Mouse (Mus musculus): ENCODE results near the gene Sstr5. TPM values are rescaled to one million over a fixed set of nuclear protein-coding genes. Genes with fewer than 3 reads are reported as not detected.

Sstr5 gene
- not detected for polyA plus RNA-seq (2012; fragmentation: generic; extraction: Trizol)
- long read RNA-seq, experiment 1: 0 reads
- long read RNA-seq, experiment 2: 0 reads

- no peak for TF ChIP-seq CEBPB (IDR thresholded peaks at IDR 0.05; ENCODE audit: low read depth)
- TF ChIP-seq MYOG (IDR thresholded peaks at IDR 0.05; ENCODE audit: control insufficient read depth, extremely low read depth, insufficient read length): no peak
- no peak for TF ChIP-seq FOSL1 (IDR thresholded peaks at IDR 0.05; ENCODE audit: insufficient read depth, low read length, poor library complexity, severe bottlenecking)
- no peak for TF ChIP-seq USF1 (IDR thresholded peaks at IDR 0.05; ENCODE audit: low read depth)
- TF ChIP-seq MYOD1 (IDR thresholded peaks at IDR 0.05; ENCODE audit: control insufficient read depth, insufficient read length, low read depth): no peak
- TF ChIP-seq MAX (IDR thresholded peaks at IDR 0.05): no peak
- no peak for TF ChIP-seq CTCF (IDR thresholded peaks at IDR 0.05; ENCODE audit: control insufficient read depth, insufficient read depth, insufficient read length)
- H3K79me2 ChIP-seq (ENCODE audit: control insufficient read depth, insufficient read depth): no peaks in the 10 kb centered on the region
- H3K79me3 ChIP-seq (ENCODE audit: low read depth): no peaks in the 10 kb centered on the region
- no peaks in the 10 kb centered on the region for H3K36me3 ChIP-seq (ENCODE audit: control insufficient read depth, insufficient read depth)
- no peak within 1 kb of the TSS for H3ac ChIP-seq (ENCODE audit: control insufficient read depth, insufficient read length, low read depth)
- no peak within 1 kb of the TSS for H3K4me3 ChIP-seq (ENCODE audit: insufficient read depth, poor library complexity, severe bottlenecking)
- peaks cover 50% of the 10 kb centered on the region for H3K27me3 ChIP-seq (ENCODE audit: control insufficient read depth, insufficient read depth, insufficient read length)
These were observed at the start of gene Sstr5 for GRCm38 (mm10) chr17:25497013-25497412. Gene Sstr5, minus strand, starts transcription at chr17:25497288.

- Histone ChIP-seq H3ac (ENCODE audit: control insufficient read depth, insufficient read length, low read depth) (no peak overlapping the region), H3K27me3 (ENCODE audit: control insufficient read depth, insufficient read depth, insufficient read length) (no peaks in the 10 kb centered on the region), H3K36me3 (ENCODE audit: control insufficient read depth, insufficient read depth) (no peaks in the 10 kb centered on the region), H3K4me3 (ENCODE audit: insufficient read depth, poor library complexity, severe bottlenecking) (no peak overlapping the region), H3K79me2 (ENCODE audit: control insufficient read depth, insufficient read depth) (no peaks in the 10 kb centered on the region), H3K79me3 (ENCODE audit: low read depth) (no peaks in the 10 kb centered on the region)
- no peak for TF ChIP-seq FOSL1 (IDR thresholded peaks at IDR 0.05; ENCODE audit: insufficient read depth, low read length, poor library complexity, severe bottlenecking)
- TF ChIP-seq MAX (IDR thresholded peaks at IDR 0.05): no peak
These were observed 44.7 kb upstream of the Sstr5 start for GRCm38 (mm10) chr17:25541768-25542167.

GRCm38 (mm10) chr17:25540731-25541130 is 43.6 kb upstream of the Sstr5 start:
- no peak for TF ChIP-seq MYOD1 (IDR thresholded peaks at IDR 0.05; ENCODE audit: control insufficient read depth, insufficient read length, low read depth)
- TF ChIP-seq MYOG (IDR thresholded peaks at IDR 0.05; ENCODE audit: control insufficient read depth, extremely low read depth, insufficient read length): no peak
- no peak for TF ChIP-seq USF1 (IDR thresholded peaks at IDR 0.05; ENCODE audit: low read depth)
- TF ChIP-seq CEBPB (IDR thresholded peaks at IDR 0.05; ENCODE audit: low read depth): no peak
- TF ChIP-seq FOSL1 (IDR thresholded peaks at IDR 0.05; ENCODE audit: insufficient read depth, low read length, poor library complexity, severe bottlenecking): no peak
- no peak for TF ChIP-seq MAX (IDR thresholded peaks at IDR 0.05)
- no peak overlapping the region for H3K4me3 ChIP-seq (ENCODE audit: insufficient read depth, poor library complexity, severe bottlenecking)
- H3K27me3 ChIP-seq (ENCODE audit: control insufficient read depth, insufficient read depth, insufficient read length): no peaks in the 10 kb centered on the region
- H3ac ChIP-seq (ENCODE audit: control insufficient read depth, insufficient read length, low read depth): no peak overlapping the region
- no peaks in the 10 kb centered on the region for H3K79me2 ChIP-seq (ENCODE audit: control insufficient read depth, insufficient read depth)
- H3K79me3 ChIP-seq (ENCODE audit: low read depth): no peaks in the 10 kb centered on the region
- no peaks in the 10 kb centered on the region for H3K36me3 ChIP-seq (ENCODE audit: control insufficient read depth, insufficient read depth)

GRCm38 (mm10) chr17:25538945-25539875 is 42.1 kb upstream of the Sstr5 start:
- Histone ChIP-seq H3K36me3 (ENCODE audit: control insufficient read depth, insufficient read depth) (no peaks in the 10 kb centered on the region), H3K27me3 (ENCODE audit: control insufficient read depth, insufficient read depth, insufficient read length) (no peaks in the 10 kb centered on the region), H3K4me3 (ENCODE audit: insufficient read depth, poor library complexity, severe bottlenecking) (no peak overlapping the region), H3ac (ENCODE audit: control insufficient read depth, insufficient read length, low read depth) (peak overlapping the region; percentile 58), H3K79me3 (ENCODE audit: low read depth) (no peaks in the 10 kb centered on the region), H3K79me2 (ENCODE audit: control insufficient read depth, insufficient read depth) (no peaks in the 10 kb centered on the region)
- peak; percentile 66 for TF ChIP-seq MYOD1 (IDR thresholded peaks at IDR 0.05; ENCODE audit: control insufficient read depth, insufficient read length, low read depth)
- TF ChIP-seq CTCF (IDR thresholded peaks at IDR 0.05; ENCODE audit: control insufficient read depth, insufficient read depth, insufficient read length): no peak
- TF ChIP-seq MYOG (IDR thresholded peaks at IDR 0.05; ENCODE audit: control insufficient read depth, extremely low read depth, insufficient read length): no peak
- no peak for TF ChIP-seq MAX (IDR thresholded peaks at IDR 0.05)
- peak; percentile 52 for TF ChIP-seq CEBPB (IDR thresholded peaks at IDR 0.05; ENCODE audit: low read depth)
- no peak for TF ChIP-seq FOSL1 (IDR thresholded peaks at IDR 0.05; ENCODE audit: insufficient read depth, low read length, poor library complexity, severe bottlenecking)
- TF ChIP-seq USF1 (IDR thresholded peaks at IDR 0.05; ENCODE audit: low read depth): no peak

GRCm38 (mm10) chr17:25530357-25531022 is 33.4 kb upstream of the Sstr5 start:
- Histone ChIP-seq H3K79me3 (ENCODE audit: low read depth) (no peaks in the 10 kb centered on the region), H3K36me3 (ENCODE audit: control insufficient read depth, insufficient read depth) (no peaks in the 10 kb centered on the region), H3ac (ENCODE audit: control insufficient read depth, insufficient read length, low read depth) (no peak overlapping the region), H3K4me3 (ENCODE audit: insufficient read depth, poor library complexity, severe bottlenecking) (no peak overlapping the region), H3K79me2 (ENCODE audit: control insufficient read depth, insufficient read depth) (no peaks in the 10 kb centered on the region), H3K27me3 (ENCODE audit: control insufficient read depth, insufficient read depth, insufficient read length) (no peaks in the 10 kb centered on the region)
- no peak for TF ChIP-seq USF1 (IDR thresholded peaks at IDR 0.05; ENCODE audit: low read depth)
- no peak for TF ChIP-seq MYOD1 (IDR thresholded peaks at IDR 0.05; ENCODE audit: control insufficient read depth, insufficient read length, low read depth)
- no peak for TF ChIP-seq FOSL1 (IDR thresholded peaks at IDR 0.05; ENCODE audit: insufficient read depth, low read length, poor library complexity, severe bottlenecking)
- TF ChIP-seq MYOG (IDR thresholded peaks at IDR 0.05; ENCODE audit: control insufficient read depth, extremely low read depth, insufficient read length): no peak
- no peak for TF ChIP-seq MAX (IDR thresholded peaks at IDR 0.05)
- TF ChIP-seq CEBPB (IDR thresholded peaks at IDR 0.05; ENCODE audit: low read depth): no peak
- no peak for TF ChIP-seq CTCF (IDR thresholded peaks at IDR 0.05; ENCODE audit: control insufficient read depth, insufficient read depth, insufficient read length)
